Mouse (Mus musculus): ENCODE data around the gene Mocs1. TPM values are rescaled to one million over a fixed set of nuclear protein-coding genes. Genes with fewer than 3 reads are reported as not detected.
A peak's percentile ranks its signal among the peaks of the same experiment; 100 is the strongest.

The Mocs1 gene
- polyA plus RNA-seq, 1 experiment from 2014 or later = 8.0 TPM

GRCm38 (mm10) chr17:49457833-49458232, 29.7 kb downstream of the Mocs1 start:
- H3K27me3 ChIP-seq (replicated peaks) = no peaks in the 10 kb centered on the region
- no peak overlapping the region for H3K27ac ChIP-seq
- H3K9me3 ChIP-seq = no peaks in the 10 kb centered on the region
- 87% methylated on average over 3 of the region's 3 CpGs for WGBS
- H3K4me3 ChIP-seq (replicated peaks) = no peak overlapping the region
- no peak for ATAC-seq
- H3K36me3 ChIP-seq = peaks cover 11% of the 10 kb centered on the region; the same call in 1 of the 2 replicates
- H3K9ac ChIP-seq = no peak overlapping the region
- no peaks in the 10 kb centered on the region for H3K4me1 ChIP-seq (replicated peaks)
- no peak overlapping the region for H3K4me2 ChIP-seq (replicated peaks)

- H3K27me3 ChIP-seq (replicated peaks) = no peaks in the 10 kb centered on the region
- no peak overlapping the region for H3K9ac ChIP-seq
- no peak overlapping the region for H3K4me2 ChIP-seq (replicated peaks)
- no peak overlapping the region for H3K4me3 ChIP-seq (replicated peaks)
- no peak overlapping the region for H3K27ac ChIP-seq
- H3K4me1 ChIP-seq (replicated peaks) = no peaks in the 10 kb centered on the region
- no peaks in the 10 kb centered on the region for H3K9me3 ChIP-seq
- peaks cover 11% of the 10 kb centered on the region; the same call in 1 of the 2 replicates for H3K36me3 ChIP-seq
- no peak for ATAC-seq
- WGBS = 82% methylated on average over 18 of the region's 18 CpGs
Observed at GRCm38 (mm10) chr17:49458386-49458785, 30.2 kb downstream of the Mocs1 start.

- H3K4me3 ChIP-seq (replicated peaks) = no peak overlapping the region
- H3K9me3 ChIP-seq = no peaks in the 10 kb centered on the region
- no peak overlapping the region for H3K27ac ChIP-seq
- no peak overlapping the region for H3K9ac ChIP-seq
- peaks cover 3% of the 10 kb centered on the region; the same call in 1 of the 2 replicates for H3K36me3 ChIP-seq
- WGBS = 83% methylated on average over 3 of the region's 3 CpGs
- no peak overlapping the region for H3K4me2 ChIP-seq (replicated peaks)
- H3K4me1 ChIP-seq (replicated peaks) = no peaks in the 10 kb centered on the region
- no peaks in the 10 kb centered on the region for H3K27me3 ChIP-seq (replicated peaks)
- no peak for ATAC-seq
Observed at GRCm38 (mm10) chr17:49464884-49465283, 36.7 kb downstream of the Mocs1 start.

GRCm38 (mm10) chr17:49468223-49468622, 40.1 kb downstream of the Mocs1 start:
- H3K9me3 ChIP-seq = no peaks in the 10 kb centered on the region
- H3K9ac ChIP-seq = no peak overlapping the region
- H3K27me3 ChIP-seq (replicated peaks) = no peaks in the 10 kb centered on the region
- no peak overlapping the region for H3K27ac ChIP-seq
- no peaks in the 10 kb centered on the region for H3K4me1 ChIP-seq (replicated peaks)
- H3K4me3 ChIP-seq (replicated peaks) = no peak overlapping the region
- WGBS = 36% methylated on average over 4 of the region's 4 CpGs
- H3K36me3 ChIP-seq = no peaks in the 10 kb centered on the region
- ATAC-seq = 0 out of 2 replicates have a peak, but pooled peaks have one; percentile 14
- no peak overlapping the region for H3K4me2 ChIP-seq (replicated peaks)

- no peaks in the 10 kb centered on the region for H3K27me3 ChIP-seq (replicated peaks)
- no peak overlapping the region for H3K4me2 ChIP-seq (replicated peaks)
- ATAC-seq = peak; percentile 39
- H3K9me3 ChIP-seq = no peaks in the 10 kb centered on the region
- 57% methylated on average over 8 of the region's 8 CpGs for WGBS
- H3K36me3 ChIP-seq = no peaks in the 10 kb centered on the region
- no peak overlapping the region for H3K4me3 ChIP-seq (replicated peaks)
- H3K9ac ChIP-seq = no peak overlapping the region
- no peak overlapping the region for H3K27ac ChIP-seq
- H3K4me1 ChIP-seq (replicated peaks) = no peaks in the 10 kb centered on the region
Observed at GRCm38 (mm10) chr17:49472626-49473025, 44.5 kb downstream of the Mocs1 start.

GRCm38 (mm10) chr17:49474051-49474450, 45.9 kb downstream of the Mocs1 start:
- Histone ChIP-seq H3K27me3 (replicated peaks) (no peaks in the 10 kb centered on the region), H3K4me2 (replicated peaks) (no peak overlapping the region), H3K9ac (no peak overlapping the region), H3K4me3 (replicated peaks) (no peak overlapping the region), H3K4me1 (replicated peaks) (no peaks in the 10 kb centered on the region), H3K9me3 (no peaks in the 10 kb centered on the region), H3K27ac (no peak overlapping the region), H3K36me3 (no peaks in the 10 kb centered on the region)
- 82% methylated on average over 4 of the region's 4 CpGs for WGBS
- ATAC-seq = no peak

GRCm38 (mm10) chr17:49475174-49475573, 47.0 kb downstream of the Mocs1 start:
- WGBS = 97% methylated on average over 1 of the region's 1 CpGs
- no peak for ATAC-seq

GRCm38 (mm10) chr17:49477370-49477769, 49.2 kb downstream of the Mocs1 start:
- Histone ChIP-seq H3K4me3 (replicated peaks) (no peak overlapping the region), H3K27me3 (replicated peaks) (no peaks in the 10 kb centered on the region), H3K9ac (no peak overlapping the region), H3K36me3 (no peaks in the 10 kb centered on the region), H3K27ac (no peak overlapping the region), H3K4me1 (replicated peaks) (no peaks in the 10 kb centered on the region), H3K4me2 (replicated peaks) (no peak overlapping the region), H3K9me3 (no peaks in the 10 kb centered on the region)
- ATAC-seq = no peak
- WGBS = 81% methylated on average over 4 of the region's 4 CpGs

More at GRCm38 (mm10) chr17:49475174-49475573, 47.0 kb downstream of the Mocs1 start:
- Histone ChIP-seq H3K9ac (no peak overlapping the region), H3K4me1 (replicated peaks) (no peaks in the 10 kb centered on the region), H3K9me3 (no peaks in the 10 kb centered on the region), H3K27ac (no peak overlapping the region), H3K36me3 (no peaks in the 10 kb centered on the region), H3K4me2 (replicated peaks) (no peak overlapping the region), H3K4me3 (replicated peaks) (no peak overlapping the region), H3K27me3 (replicated peaks) (no peaks in the 10 kb centered on the region)

GRCm38 (mm10) chr17:49481876-49482275, 53.7 kb downstream of the Mocs1 start:
- 68% methylated on average over 3 of the region's 3 CpGs for WGBS
- no peaks in the 10 kb centered on the region for H3K36me3 ChIP-seq
- H3K9me3 ChIP-seq = no peaks in the 10 kb centered on the region
- no peak for ATAC-seq
- H3K4me2 ChIP-seq (replicated peaks) = no peak overlapping the region
- no peak overlapping the region for H3K9ac ChIP-seq
- no peaks in the 10 kb centered on the region for H3K4me1 ChIP-seq (replicated peaks)
- no peaks in the 10 kb centered on the region for H3K27me3 ChIP-seq (replicated peaks)
- H3K27ac ChIP-seq = no peak overlapping the region
- no peak overlapping the region for H3K4me3 ChIP-seq (replicated peaks)

GRCm38 (mm10) chr17:49484435-49484834, 56.3 kb downstream of the Mocs1 start:
- Histone ChIP-seq H3K9me3 (no peaks in the 10 kb centered on the region), H3K9ac (no peak overlapping the region), H3K27me3 (replicated peaks) (no peaks in the 10 kb centered on the region), H3K36me3 (no peaks in the 10 kb centered on the region), H3K4me1 (replicated peaks) (no peaks in the 10 kb centered on the region), H3K27ac (no peak overlapping the region), H3K4me3 (replicated peaks) (no peak overlapping the region), H3K4me2 (replicated peaks) (no peak overlapping the region)
- WGBS = 72% methylated on average over 3 of the region's 3 CpGs
- ATAC-seq = no peak

- H3K4me3 ChIP-seq (replicated peaks) = no peak overlapping the region
- no peaks in the 10 kb centered on the region for H3K36me3 ChIP-seq
- ATAC-seq = no peak
- no peaks in the 10 kb centered on the region for H3K4me1 ChIP-seq (replicated peaks)
- WGBS = 59% methylated on average over 5 of the region's 5 CpGs
- no peaks in the 10 kb centered on the region for H3K9me3 ChIP-seq
- H3K27ac ChIP-seq = no peak overlapping the region
- no peak overlapping the region for H3K9ac ChIP-seq
- no peak overlapping the region for H3K4me2 ChIP-seq (replicated peaks)
- no peaks in the 10 kb centered on the region for H3K27me3 ChIP-seq (replicated peaks)
Observed at GRCm38 (mm10) chr17:49489098-49489497, 60.9 kb downstream of the Mocs1 start.

- H3K4me2 ChIP-seq (replicated peaks) = no peak overlapping the region
- H3K27me3 ChIP-seq (replicated peaks) = no peaks in the 10 kb centered on the region
- H3K4me3 ChIP-seq (replicated peaks) = no peak overlapping the region
- H3K36me3 ChIP-seq = no peaks in the 10 kb centered on the region
- 92% methylated on average over 4 of the region's 4 CpGs for WGBS
- no peak overlapping the region for H3K9ac ChIP-seq
- ATAC-seq = no peak
- H3K9me3 ChIP-seq = no peaks in the 10 kb centered on the region
- H3K27ac ChIP-seq = no peak overlapping the region
- no peaks in the 10 kb centered on the region for H3K4me1 ChIP-seq (replicated peaks)
Observed at GRCm38 (mm10) chr17:49493276-49493675, 65.1 kb downstream of the Mocs1 start.

GRCm38 (mm10) chr17:49498169-49498568, 70.0 kb downstream of the Mocs1 start:
- no peaks in the 10 kb centered on the region for H3K9me3 ChIP-seq
- ATAC-seq = no peak
- H3K27ac ChIP-seq = no peak overlapping the region
- no peak overlapping the region for H3K4me2 ChIP-seq (replicated peaks)
- H3K27me3 ChIP-seq (replicated peaks) = no peaks in the 10 kb centered on the region
- no peak overlapping the region for H3K9ac ChIP-seq
- H3K4me1 ChIP-seq (replicated peaks) = no peaks in the 10 kb centered on the region
- no peaks in the 10 kb centered on the region for H3K36me3 ChIP-seq
- 69% methylated on average over 3 of the region's 3 CpGs for WGBS
- no peak overlapping the region for H3K4me3 ChIP-seq (replicated peaks)
